Mouse (Mus musculus) bone marrow macrophage, adult 2 months (primary cell): Measurements from ENCODE around the gene Trpm3.

ENCODE experiments used
- CTCF ChIP-seq: IDR thresholded peaks from 2 replicates; pipeline ENCODE4 v1.5.1; 2012; ENCODE audit warnings: low read depth, mild to moderate bottlenecking, low read length, moderate library complexity
- POLR2A ChIP-seq: IDR thresholded peaks from 2 replicates; pipeline ENCODE4 v1.6.1; 2012; ENCODE audit warnings: mild to moderate bottlenecking, low read depth, low read length, borderline replicate concordance

GRCm38 (mm10) chr19:22189716-22190115, 50.9 kb downstream of the Trpm3 start:
- TF ChIP-seq CTCF (no peak), POLR2A (no peak)
